Mouse (Mus musculus): ENCODE measurements around the gene Srrm4. TPM values are rescaled to one million over a fixed set of nuclear protein-coding genes. Genes with fewer than 3 reads are reported as not detected.

Gene Srrm4
- total and polyA plus RNA-seq, 3 experiments: not detected

DNA sequence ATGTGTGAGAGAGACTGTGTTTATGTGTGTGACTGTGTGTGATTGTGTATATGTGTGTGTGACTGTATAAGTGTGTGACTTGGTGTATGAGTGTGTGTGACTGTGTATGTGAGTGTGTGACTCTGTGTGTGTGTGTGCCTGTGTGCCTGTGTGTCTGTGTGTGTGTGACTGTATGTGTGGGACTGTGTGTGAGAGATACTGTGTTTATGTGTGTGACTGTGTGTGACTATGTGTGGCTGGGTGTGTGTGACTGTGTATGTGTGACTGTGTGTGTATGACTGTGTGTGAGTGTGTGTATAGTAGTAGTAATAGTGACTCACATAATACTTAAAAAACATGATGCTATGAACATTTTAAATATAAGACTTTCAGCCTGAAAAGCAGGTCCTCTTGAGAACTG is 155.5 kb downstream of the Srrm4 start:
- Histone ChIP-seq H3K4me3 (ENCODE audit: control insufficient read depth in 1 of 2, insufficient read depth in 1 of 2, low read depth in 2 of 2, low read length in 2 of 2) (no peak overlapping the region), H3K27me3 (ENCODE audit: control insufficient read depth in 1 of 2, insufficient read depth in 2 of 2, low read length in 2 of 2) (no peaks in the 10 kb centered on the region), H3K9ac (ENCODE audit: control insufficient read depth, low read depth, low read length, poor library complexity, severe bottlenecking) (no peak overlapping the region), H3K9me3 (replicated peaks; ENCODE audit: insufficient read depth, low read length) (no peaks in the 10 kb centered on the region), H3K4me1 (ENCODE audit: control insufficient read depth in 1 of 2, insufficient read depth in 2 of 2, low read length in 2 of 2) (no peaks in the 10 kb centered on the region), H3K36me3 (ENCODE audit: control insufficient read depth in 1 of 2, insufficient read depth in 2 of 2, low read length in 2 of 2) (no peaks in the 10 kb centered on the region), H3K27ac (ENCODE audit: control insufficient read depth, low read depth, low read length) (no peak overlapping the region), H3K79me2 (ENCODE audit: control insufficient read depth, insufficient read depth, low read length, poor library complexity) (no peaks in the 10 kb centered on the region)
- TF ChIP-seq EP300 (IDR thresholded peaks at IDR 0.05; ENCODE audit: low read depth in 1 of 2, low read length in 2 of 2) (no peak), TBP (IDR thresholded peaks at IDR 0.05; ENCODE audit: low read depth, low read length) (no peak), RAD21 (IDR thresholded peaks at IDR 0.05; ENCODE audit: low read depth, low read length) (no peak), TAL1 (IDR thresholded peaks at IDR 0.05; ENCODE audit: low read length) (no peak), USF1 (IDR thresholded peaks at IDR 0.05; ENCODE audit: low read depth, low read length) (no peak), MXI1 (IDR thresholded peaks at IDR 0.05; ENCODE audit: low read depth, low read length) (no peak)
- no peak for DNase-seq (ENCODE audit: low read depth, low spot score)

DNA sequence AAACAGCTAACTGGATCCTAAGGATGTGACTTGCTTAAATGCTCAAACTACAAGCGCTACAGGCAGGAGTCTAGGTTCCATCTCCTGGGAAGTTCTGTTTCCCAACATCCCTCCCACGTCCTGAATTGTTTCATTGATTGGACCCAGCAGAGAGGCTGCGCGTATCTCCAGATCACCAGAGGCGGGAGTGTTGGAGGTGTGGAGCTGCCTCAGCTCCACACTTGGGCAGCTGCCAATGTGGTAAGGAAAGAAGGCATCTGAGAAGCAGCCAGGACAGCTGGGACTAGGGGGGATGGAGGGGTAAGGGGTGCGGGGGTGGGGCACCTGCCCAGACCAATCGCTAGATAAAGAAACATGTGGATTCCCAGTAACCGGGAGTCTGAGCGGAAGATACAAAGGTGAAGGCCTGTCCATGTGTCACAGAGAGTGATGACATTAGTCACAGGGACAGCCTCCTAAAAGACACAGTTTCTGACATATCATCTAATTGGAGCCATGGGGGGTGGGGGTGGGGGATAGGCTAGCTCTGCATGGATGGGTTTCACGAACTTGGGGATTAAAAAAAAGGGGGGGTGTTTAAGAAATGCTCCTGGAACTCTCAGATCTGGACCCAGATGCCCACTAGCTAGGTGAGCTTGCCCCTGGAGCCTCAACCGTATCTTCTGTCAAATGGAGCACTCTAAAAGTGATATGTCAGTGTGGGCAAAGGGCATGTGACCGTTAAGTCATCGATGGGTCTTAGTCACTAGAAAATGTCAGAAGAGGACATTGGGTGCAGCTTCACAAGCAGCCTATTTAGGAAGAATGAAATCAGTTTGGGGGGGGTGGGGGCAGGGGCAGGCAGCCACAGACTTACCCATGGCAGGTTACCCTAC is 156.4 kb downstream of the Srrm4 start:
- Histone ChIP-seq H3K4me1 (ENCODE audit: control insufficient read depth in 1 of 2, insufficient read depth in 2 of 2, low read length in 2 of 2) (no peaks in the 10 kb centered on the region), H3K79me2 (ENCODE audit: control insufficient read depth, insufficient read depth, low read length, poor library complexity) (no peaks in the 10 kb centered on the region), H3K9me3 (replicated peaks; ENCODE audit: insufficient read depth, low read length) (no peaks in the 10 kb centered on the region), H3K27me3 (ENCODE audit: control insufficient read depth in 1 of 2, insufficient read depth in 2 of 2, low read length in 2 of 2) (no peaks in the 10 kb centered on the region), H3K9ac (ENCODE audit: control insufficient read depth, low read depth, low read length, poor library complexity, severe bottlenecking) (no peak overlapping the region), H3K27ac (ENCODE audit: control insufficient read depth, low read depth, low read length) (no peak overlapping the region), H3K36me3 (ENCODE audit: control insufficient read depth in 1 of 2, insufficient read depth in 2 of 2, low read length in 2 of 2) (no peaks in the 10 kb centered on the region), H3K4me3 (ENCODE audit: control insufficient read depth in 1 of 2, insufficient read depth in 1 of 2, low read depth in 2 of 2, low read length in 2 of 2) (no peak overlapping the region)
- TF ChIP-seq POLR2A (IDR thresholded peaks at IDR 0.05; ENCODE audit: control insufficient read depth in 1 of 2, insufficient read depth in 1 of 2, low read depth in 1 of 2, low read length in 2 of 2, poor library complexity in 1 of 2): no peak
- no peak for TF ChIP-seq CHD1 (IDR thresholded peaks at IDR 0.05; ENCODE audit: low read depth, low read length)
- TF ChIP-seq SMC3 (IDR thresholded peaks at IDR 0.05; ENCODE audit: low read depth, low read length): no peak
- no peak for DNase-seq (ENCODE audit: low read depth, low spot score)

DNA sequence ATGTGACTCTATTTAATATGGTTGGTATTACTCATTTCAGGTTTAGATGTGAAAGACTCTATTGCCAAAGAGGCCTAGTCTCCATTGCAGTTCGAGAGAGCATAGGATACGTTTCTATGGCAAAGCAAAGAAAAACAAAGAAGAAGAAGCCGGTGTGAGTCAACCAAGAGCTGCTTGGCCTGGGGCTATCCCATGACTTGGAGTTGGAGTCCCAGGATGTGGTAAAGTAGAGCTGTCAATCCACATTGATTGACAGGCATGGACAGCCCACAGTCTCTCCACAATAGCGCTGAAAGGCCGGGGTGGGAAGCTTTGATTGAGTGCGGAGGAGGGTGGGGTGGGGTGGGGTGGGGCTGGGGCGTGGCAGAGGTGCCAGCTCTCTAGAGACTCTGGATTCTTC is 158.7 kb downstream of the Srrm4 start:
- no peak overlapping the region for H3K9ac ChIP-seq (ENCODE audit: control insufficient read depth, low read depth, low read length, poor library complexity, severe bottlenecking)
- no peaks in the 10 kb centered on the region for H3K27me3 ChIP-seq (ENCODE audit: control insufficient read depth in 1 of 2, insufficient read depth in 2 of 2, low read length in 2 of 2)
- no peaks in the 10 kb centered on the region for H3K36me3 ChIP-seq (ENCODE audit: control insufficient read depth in 1 of 2, insufficient read depth in 2 of 2, low read length in 2 of 2)
- no peaks in the 10 kb centered on the region for H3K9me3 ChIP-seq (replicated peaks; ENCODE audit: insufficient read depth, low read length)
- TF ChIP-seq HCFC1 (IDR thresholded peaks at IDR 0.05; ENCODE audit: low read depth, low read length): no peak
- no peak for TF ChIP-seq UBTF (IDR thresholded peaks at IDR 0.05; ENCODE audit: borderline replicate concordance, insufficient read depth, low read depth, low read length)
- TF ChIP-seq MAX (IDR thresholded peaks at IDR 0.05; ENCODE audit: low read length): no peak
- TF ChIP-seq BHLHE40 (IDR thresholded peaks at IDR 0.05; ENCODE audit: borderline replicate concordance, low read depth, low read length): no peak
- TF ChIP-seq GABPA (IDR thresholded peaks at IDR 0.05; ENCODE audit: low read depth, low read length): no peak
- no peak for TF ChIP-seq ETS1 (IDR thresholded peaks at IDR 0.05; ENCODE audit: low read depth, low read length)
- TF ChIP-seq MXI1 (IDR thresholded peaks at IDR 0.05; ENCODE audit: low read depth, low read length): no peak
- TF ChIP-seq KAT2A (conservative IDR thresholded peaks at IDR 0.05; ENCODE audit: low read depth, low read length): no peak
- TF ChIP-seq EP300 (IDR thresholded peaks at IDR 0.05; ENCODE audit: low read depth in 1 of 2, low read length in 2 of 2): no peak
- no peak for TF ChIP-seq MAFK (IDR thresholded peaks at IDR 0.05; ENCODE audit: borderline replicate concordance, low read depth, low read length)
- no peak for TF ChIP-seq MAZ (IDR thresholded peaks at IDR 0.05; ENCODE audit: low read depth, low read length)
- no peak for TF ChIP-seq RAD21 (IDR thresholded peaks at IDR 0.05; ENCODE audit: low read depth, low read length)
- no peak for DNase-seq (ENCODE audit: low read depth, low spot score)
- no peak overlapping the region for H3K27ac ChIP-seq (ENCODE audit: control insufficient read depth, low read depth, low read length)
- H3K79me2 ChIP-seq (ENCODE audit: control insufficient read depth, insufficient read depth, low read length, poor library complexity): no peaks in the 10 kb centered on the region
- H3K4me1 ChIP-seq (ENCODE audit: control insufficient read depth in 1 of 2, insufficient read depth in 2 of 2, low read length in 2 of 2): no peaks in the 10 kb centered on the region
- H3K4me3 ChIP-seq (ENCODE audit: control insufficient read depth in 1 of 2, insufficient read depth in 1 of 2, low read depth in 2 of 2, low read length in 2 of 2): no peak overlapping the region

All from MEL (cell line).